Mouse (Mus musculus): ENCODE data around the gene Usp48.

Gene Usp48

DNA sequence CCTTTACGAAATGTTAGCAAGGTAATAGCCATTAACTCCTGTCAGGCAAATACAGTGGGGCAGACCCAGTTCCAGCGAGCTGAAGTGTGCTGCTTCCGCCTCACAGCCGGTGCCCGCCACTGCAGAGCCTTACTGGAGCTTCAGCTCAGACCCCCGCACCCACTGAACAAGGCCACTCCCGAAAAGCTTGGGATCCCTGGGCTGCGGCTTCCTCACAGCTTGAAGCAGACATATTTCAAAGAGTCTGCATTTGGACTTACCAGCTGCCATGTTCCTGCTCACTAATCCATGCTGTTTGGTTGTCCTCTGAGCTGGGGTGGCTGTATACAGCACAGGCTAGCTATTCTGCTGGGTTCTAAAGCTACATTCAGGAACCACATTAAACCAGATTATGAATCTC lies 64.1 kb downstream of the Usp48 start:
- in situ Hi-C loops (cut with MboI; ENCODE audit: unreplicated experiment in 2 of 2), result loop anchor here in 1 of 2 experiments (25.0 kb wide), 1 partner anchor 570 kb away; no protein-coding TSS in a partner anchor

GRCm38 (mm10) chr4:137659541-137659940 lies 66.0 kb downstream of the Usp48 start:
- in situ Hi-C loops (cut with MboI; ENCODE audit: unreplicated experiment in 2 of 2), result loop anchor here in 1 of 2 experiments (25.0 kb wide), 1 partner anchor 572 kb away; no protein-coding TSS in a partner anchor

- in situ Hi-C loops (cut with MboI; ENCODE audit: unreplicated experiment in 2 of 2), result loop anchor here in 1 of 2 experiments (25.0 kb wide), 1 partner anchor 573 kb away; no protein-coding TSS in a partner anchor
Observed at GRCm38 (mm10) chr4:137660364-137661077, 67.0 kb downstream of the Usp48 start.

DNA sequence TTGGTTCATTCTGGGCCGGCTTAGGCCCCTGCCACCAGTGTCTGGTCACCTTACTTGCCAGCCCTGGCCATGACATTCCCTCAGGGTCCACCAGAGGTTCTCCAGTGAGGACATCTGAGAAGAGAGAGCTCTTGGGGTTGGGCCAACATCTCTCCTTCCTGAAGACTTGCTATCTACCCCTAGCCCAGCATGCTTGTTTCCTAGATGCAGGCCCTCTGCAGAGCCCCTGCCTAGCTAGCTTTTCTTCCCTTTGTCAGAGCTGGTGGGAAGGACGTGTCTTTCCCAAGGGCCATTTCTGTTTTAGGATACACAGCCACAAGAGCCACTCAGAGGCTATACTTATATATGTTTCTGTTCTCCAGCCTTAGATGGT lies 67.5 kb downstream of the Usp48 start:
- in situ Hi-C loops (cut with MboI; ENCODE audit: unreplicated experiment in 2 of 2), result loop anchor here in 1 of 2 experiments (25.0 kb wide), 1 partner anchor 574 kb away; no protein-coding TSS in a partner anchor

GRCm38 (mm10) chr4:137661547-137661946 lies 68.0 kb downstream of the Usp48 start:
- in situ Hi-C loops (cut with MboI; ENCODE audit: unreplicated experiment in 2 of 2), result loop anchor here in 1 of 2 experiments (25.0 kb wide), 1 partner anchor 574 kb away; no protein-coding TSS in a partner anchor

- in situ Hi-C loops (cut with MboI; ENCODE audit: unreplicated experiment in 2 of 2), result loop anchor here in 1 of 2 experiments (25.0 kb wide), 1 partner anchor 576 kb away; no protein-coding TSS in a partner anchor
Observed at GRCm38 (mm10) chr4:137663491-137663890, 69.9 kb downstream of the Usp48 start.

GRCm38 (mm10) chr4:137664433-137664979 lies 71.0 kb downstream of the Usp48 start, which contains the start of gene Rap1gap:
Rap1gap (plus strand) TSS chr4:137664726.
- in situ Hi-C loops (cut with MboI; ENCODE audit: unreplicated experiment in 2 of 2), result loop anchor here in 1 of 2 experiments (25.0 kb wide), 1 partner anchor 577 kb away; no protein-coding TSS in a partner anchor

GRCm38 (mm10) chr4:137664980-137665675 lies 71.6 kb downstream of the Usp48 start:
- in situ Hi-C loops (cut with MboI; ENCODE audit: unreplicated experiment in 2 of 2), result loop anchor here in 1 of 2 experiments (25.0 kb wide), 1 partner anchor 578 kb away; no protein-coding TSS in a partner anchor

DNA sequence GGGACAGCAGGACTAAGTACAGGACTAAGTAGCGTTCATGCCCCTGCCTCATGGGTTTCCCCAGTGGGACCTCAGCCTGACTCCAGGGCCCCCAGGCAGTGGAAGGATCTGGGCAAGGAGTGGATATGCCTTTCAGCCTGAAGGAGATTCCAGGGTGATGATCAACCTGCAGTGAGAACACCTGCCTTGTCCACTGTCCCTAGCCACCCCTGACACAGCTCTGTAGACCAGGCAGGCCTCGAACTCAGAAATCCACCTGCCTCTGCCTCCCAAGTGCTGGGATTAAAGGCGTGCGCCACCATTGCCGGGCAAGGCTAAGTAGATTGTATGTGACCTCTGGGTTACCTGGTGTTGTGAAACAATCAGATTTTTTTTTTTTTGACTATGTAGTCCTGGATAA lies 72.2 kb downstream of the Usp48 start:
- in situ Hi-C loops (cut with MboI; ENCODE audit: unreplicated experiment in 2 of 2), result loop anchor here in 1 of 2 experiments (25.0 kb wide), 1 partner anchor 578 kb away; no protein-coding TSS in a partner anchor

- in situ Hi-C loops (cut with MboI; ENCODE audit: unreplicated experiment in 2 of 2), result loop anchor here in 1 of 2 experiments (25.0 kb wide), 1 partner anchor 579 kb away; no protein-coding TSS in a partner anchor
Observed at GRCm38 (mm10) chr4:137666283-137666957, 72.9 kb downstream of the Usp48 start.

DNA sequence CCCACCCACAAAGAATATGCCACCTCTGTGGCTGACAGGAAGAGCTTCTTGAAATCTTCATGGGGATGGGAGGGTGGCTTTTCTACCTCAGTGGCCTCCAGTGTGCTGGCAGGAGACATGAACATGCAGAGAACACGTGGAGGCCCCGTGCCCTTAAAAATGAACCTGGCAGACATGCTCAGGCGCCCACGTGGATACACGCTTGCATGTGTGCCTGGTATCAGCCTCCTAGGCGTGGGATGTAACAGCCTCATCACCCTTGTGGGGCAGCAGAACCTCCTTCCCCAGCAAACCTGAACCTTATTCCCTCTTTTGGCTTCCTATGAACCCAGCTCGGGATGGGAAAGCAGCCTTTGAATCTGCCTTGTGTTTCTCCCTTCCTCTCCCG lies 73.4 kb downstream of the Usp48 start:
- in situ Hi-C loops (cut with MboI; ENCODE audit: unreplicated experiment in 2 of 2), result loop anchor here in 1 of 2 experiments (25.0 kb wide), 1 partner anchor 580 kb away; no protein-coding TSS in a partner anchor

GRCm38 (mm10) chr4:137667747-137668146 lies 74.2 kb downstream of the Usp48 start:
- in situ Hi-C loops (cut with MboI; ENCODE audit: unreplicated experiment in 2 of 2), result loop anchor here in 1 of 2 experiments (25.0 kb wide), 1 partner anchor 580 kb away; no protein-coding TSS in a partner anchor

- in situ Hi-C loops (cut with MboI; ENCODE audit: unreplicated experiment in 2 of 2), result loop anchor here in 1 of 2 experiments (25.0 kb wide), 1 partner anchor 585 kb away; no protein-coding TSS in a partner anchor
Observed at GRCm38 (mm10) chr4:137671711-137672500, 78.4 kb downstream of the Usp48 start.

DNA sequence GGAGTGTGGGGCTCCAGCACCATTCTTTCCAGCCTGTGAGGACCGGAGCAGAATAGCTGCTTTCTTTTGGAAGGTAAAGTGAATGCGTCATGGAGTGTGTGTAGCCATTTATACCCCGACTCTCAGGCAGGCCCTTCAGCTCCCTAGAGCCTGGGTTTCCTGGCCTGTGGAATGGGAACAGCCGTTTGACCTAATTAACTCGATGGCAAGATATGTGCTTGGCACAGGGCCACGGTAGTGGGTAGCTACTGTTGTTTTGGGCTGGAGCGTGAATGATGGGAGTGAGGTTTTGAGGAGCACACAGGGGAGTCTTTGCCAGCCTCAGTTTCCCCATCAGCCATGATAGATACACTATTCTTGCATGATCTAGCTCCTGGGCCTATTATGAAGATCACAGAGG lies 82.0 kb downstream of the Usp48 start:
- in situ Hi-C loops (cut with MboI; ENCODE audit: unreplicated experiment in 2 of 2), result loop anchor here (5.0 to 25.0 kb wide), 4 partner anchors 42 to 737 kb away; partner anchors contain the start of gene Cela3b (in 1 of the 2)

DNA sequence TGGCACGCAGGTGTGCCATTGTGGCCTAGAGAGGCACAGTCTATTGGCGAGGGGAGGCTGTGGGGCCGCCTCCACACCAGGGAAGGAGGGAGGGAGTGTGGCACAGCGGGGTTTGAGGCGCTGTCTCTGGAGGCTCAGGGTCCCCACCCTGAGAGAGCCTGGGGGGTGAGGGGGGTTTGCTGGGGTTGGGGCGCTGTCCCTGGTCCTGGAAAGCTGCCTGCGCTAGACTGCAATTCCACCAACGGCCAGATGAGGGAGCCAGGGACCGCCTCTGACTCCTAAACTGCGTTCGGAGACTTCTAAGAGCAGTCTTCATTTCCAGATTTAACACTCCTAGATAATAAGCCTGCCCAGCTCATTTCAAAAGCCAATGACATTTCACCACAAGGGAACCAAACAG lies 82.5 kb downstream of the Usp48 start:
- in situ Hi-C loops (cut with MboI; ENCODE audit: unreplicated experiment in 2 of 2), result loop anchor here (5.0 to 25.0 kb wide), 4 partner anchors 41 to 736 kb away; partner anchors contain the start of gene Cela3b (in 1 of the 2)

GRCm38 (mm10) chr4:137676700-137677484 lies 83.3 kb downstream of the Usp48 start:
- in situ Hi-C loops (cut with MboI; ENCODE audit: unreplicated experiment in 2 of 2), result loop anchor here (5.0 to 25.0 kb wide), 4 partner anchors 40 to 735 kb away; partner anchors contain the start of gene Cela3b (in 1 of the 2)

- in situ Hi-C loops (cut with MboI; ENCODE audit: unreplicated experiment in 2 of 2), result loop anchor here (5.0 to 25.0 kb wide), 4 partner anchors 39 to 734 kb away; partner anchors contain the start of gene Cela3b (in 1 of the 2)
Observed at GRCm38 (mm10) chr4:137677906-137678305, 84.4 kb downstream of the Usp48 start.

DNA sequence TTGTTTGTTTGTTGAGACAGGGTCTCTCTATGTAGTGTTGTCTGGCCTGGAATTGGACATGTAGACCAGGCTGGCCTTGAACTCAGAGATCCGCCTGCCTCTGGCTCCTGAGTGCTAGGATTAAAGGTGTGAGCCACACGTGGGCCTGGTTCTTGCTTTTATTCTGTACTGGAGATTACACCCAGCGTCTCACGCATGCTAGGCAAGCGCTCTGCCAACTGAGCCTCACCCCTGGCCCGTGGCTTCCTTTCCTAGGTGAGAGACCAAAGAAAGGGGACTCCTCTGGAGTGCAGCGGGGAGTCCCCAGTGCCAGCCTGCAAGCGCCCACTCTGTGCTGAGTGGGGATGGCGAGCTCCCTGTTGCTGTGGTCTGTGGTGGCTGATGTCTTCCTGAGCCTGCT lies 85.0 kb downstream of the Usp48 start:
- in situ Hi-C loops (cut with MboI; ENCODE audit: unreplicated experiment in 2 of 2), result loop anchor here (5.0 to 25.0 kb wide), 4 partner anchors 39 to 734 kb away; partner anchors contain the start of gene Cela3b (in 1 of the 2)
